Mouse (Mus musculus) heart, postnatal 10 days (tissue): Measurements from ENCODE around the gene Has3. TPM values are rescaled to one million over a fixed set of nuclear protein-coding genes. Genes with fewer than 3 reads are reported as not detected.
"Not testable (repeated sequence)": the region's sequence is repeated elsewhere in the genome, so short reads cannot be mapped to it uniquely, and the experiment has no call there.

Experiments
- DNase-seq, 2 experiments: peaks; one replicate each; pipeline ENCODE4 v3.0.0; 2021
- intact Hi-C: fragments of 180-260 bp; cut with DNase I; formaldehyde crosslinking; loops from one replicate; pipeline ENCODE4 v1.15.1; 2025
- total RNA-seq, 2 experiments: library from RNA; stranded (reverse); gene quantifications; 2 replicates each; pipeline ENCODE4 v1.2.3; 2021

Has3 gene
- total RNA-seq, 2 experiments from 2014 or later: 1.9 to 2.4 TPM

- intact Hi-C loops: loop anchor here (2.0 kb wide), 1 partner anchor 75 kb away; no protein-coding TSS in a partner anchor
- DNase-seq: not testable (repeated sequence)
These were observed 58.1 kb downstream of the Has3 start for GRCm38 (mm10) chr8:106928182-106928581.

- peak; percentile 74 to 75 for DNase-seq
- intact Hi-C loops: loop anchor here (2.0 kb wide), 1 partner anchor 73 kb away; no protein-coding TSS in a partner anchor
These were observed 59.3 kb downstream of the Has3 start for GRCm38 (mm10) chr8:106929155-106929913.

GRCm38 (mm10) chr8:106929921-106930320, 59.9 kb downstream of the Has3 start:
- intact Hi-C loops: loop anchor here (2.0 kb wide), 1 partner anchor 73 kb away; no protein-coding TSS in a partner anchor
- no peak for DNase-seq

GRCm38 (mm10) chr8:106932376-106933065, 62.5 kb downstream of the Has3 start:
- intact Hi-C loops: loop anchor here (2.0 kb wide), 1 partner anchor 64 kb away; no protein-coding TSS in a partner anchor
- peak in 1 of 2 experiments; percentile 29 for DNase-seq

DNA sequence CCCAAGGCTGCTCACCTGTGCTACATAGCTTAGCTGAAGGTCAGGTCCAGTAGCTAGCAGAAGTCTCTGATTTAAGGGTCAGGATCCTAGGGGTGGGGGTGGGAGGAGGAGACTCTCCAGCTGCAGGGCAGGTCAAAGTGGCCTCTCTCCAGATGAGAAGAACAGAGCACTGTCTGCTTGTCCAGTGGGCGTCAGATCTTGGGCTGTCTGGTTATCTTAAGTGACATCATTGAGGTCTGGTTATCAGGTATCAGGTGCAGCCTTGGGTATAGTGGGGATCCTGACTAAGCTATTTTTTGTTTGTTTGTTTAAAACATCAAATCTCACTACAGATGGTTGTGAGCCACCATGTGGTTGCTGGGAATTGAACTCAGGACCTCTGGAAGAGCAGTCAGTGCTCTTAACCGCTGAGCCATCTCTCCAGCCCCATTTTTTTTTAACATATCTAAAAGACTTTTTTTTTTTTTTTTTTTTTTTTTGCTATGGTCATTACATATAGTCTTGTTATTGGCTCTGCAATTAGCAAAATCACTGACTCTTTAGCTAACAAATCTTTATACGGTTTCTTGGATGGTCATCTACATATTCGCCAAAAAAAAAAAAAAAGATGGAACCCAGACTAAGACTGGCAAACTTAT, 63.6 kb downstream of the Has3 start:
- DNase-seq: no peak
- intact Hi-C loops: loop anchor here (2.0 kb wide), 1 partner anchor 63 kb away; no protein-coding TSS in a partner anchor

Other genes starting within 250 kb of the Has3 start
- gene Tango6, start 187.2 kb upstream of the Has3 start, total RNA-seq: 1 to 10 TPM; 9.3 to 9.4 TPM
- gene Utp4, start 23.4 kb downstream of the Has3 start, total RNA-seq: 10 to 100 TPM; 23.8 to 25.0 TPM
- 10 to 100 TPM; 27.1 to 27.6 TPM for gene Sntb2, start 65.5 kb downstream of the Has3 start, total RNA-seq
- gene Vps4a, start 161.0 kb downstream of the Has3 start, total RNA-seq: 10 to 100 TPM; 59.8 to 61.4 TPM
- gene Pdf, start 178.4 kb downstream of the Has3 start, total RNA-seq: 10 to 100 TPM; 43.4 to 53.1 TPM
- 10 to 100 TPM; 18.9 to 22.1 TPM for gene Cog8, start 186.4 kb downstream of the Has3 start, total RNA-seq
- gene Nip7, start 186.6 kb downstream of the Has3 start, total RNA-seq: 10 to 100 TPM; 24.9 to 28.8 TPM
- not detected for gene Tmed6, start 195.4 kb downstream of the Has3 start, total RNA-seq
- gene Terf2, start 226.3 kb downstream of the Has3 start, total RNA-seq: 10 to 100 TPM; 18.0 to 18.1 TPM